Mouse (Mus musculus) midbrain, embryonic 16.5 days (tissue): ENCODE results near the gene Idi1. TPM values are rescaled to one million over a fixed set of nuclear protein-coding genes. Genes with fewer than 3 reads are reported as not detected.
"Not testable (repeated sequence)": the region's sequence is repeated elsewhere in the genome, so short reads cannot be mapped to it uniquely, and the experiment has no call there.

ENCODE experiments used
- ATAC-seq: fragments of 200-750 bp; cut with Nextera tagmentation; 2 replicates; pipeline ENCODE4 v1.8.0; 2017; ENCODE audit warnings: moderate TSS enrichment
- H3K27ac ChIP-seq: fragments of 300-500 bp; sonication (generic); 2 replicates; pipeline ENCODE4 v1.5.1; 2014; ENCODE audit warnings: mild to moderate bottlenecking, low read length, mixed read lengths
- H3K27me3 ChIP-seq: fragments of 300-500 bp; sonication (generic); 2 replicates; pipeline ENCODE4 v1.6.1; 2014; ENCODE audit warnings: low read depth, low read length, mixed read lengths; ENCODE audit not compliant: control insufficient read depth, insufficient read depth
- H3K36me3 ChIP-seq: fragments of 300-500 bp; sonication (generic); 2 replicates; pipeline ENCODE4 v1.6.1; 2014; ENCODE audit warnings: mild to moderate bottlenecking, low read length, moderate library complexity, mixed read lengths; ENCODE audit not compliant: control insufficient read depth, insufficient read depth
- H3K4me1 ChIP-seq: fragments of 300-500 bp; sonication (generic); 2 replicates; pipeline ENCODE4 v1.6.1; 2014; ENCODE audit warnings: mild to moderate bottlenecking, low read length, mixed read lengths; ENCODE audit not compliant: control insufficient read depth, insufficient read depth
- H3K4me2 ChIP-seq: fragments of 300-500 bp; sonication (generic); 2 replicates; pipeline ENCODE4 v1.6.1; 2014; ENCODE audit warnings: mild to moderate bottlenecking, low read length, mixed read lengths
- H3K4me3 ChIP-seq: fragments of 300-500 bp; sonication (generic); 2 replicates; pipeline ENCODE4 v1.5.1; 2014; ENCODE audit warnings: low read depth, mild to moderate bottlenecking, low read length, moderate library complexity, mixed read lengths
- H3K9ac ChIP-seq: fragments of 300-500 bp; sonication (generic); 2 replicates; pipeline ENCODE4 v1.6.1; 2014; ENCODE audit warnings: low read depth, low read length, mixed read lengths
- H3K9me3 ChIP-seq: fragments of 300-500 bp; sonication (generic); replicated peaks from 2 replicates; pipeline ENCODE4 v1.6.1; 2014; ENCODE audit warnings: mild to moderate bottlenecking, low read length, mixed read lengths; ENCODE audit not compliant: control insufficient read depth, poor library complexity, severe bottlenecking
- WGBS: fragments of 180-500 bp; shearing (Covaris S2); extraction: QIAGEN DNeasy Blood & Tissue Kit; methylation state at CpG from one replicate; pipeline ENCODE4 v1.1.7; 2014; 5-methylcytosine and 5-hydroxymethylcytosine counted together
- microRNA-seq: library from miRNA; unstranded; fragments of <30 nt; microRNA quantifications from one replicate; pipeline ENCODE4, GENCODE M21; 2017
- polyA plus RNA-seq: library from polyadenylated mRNA; unstranded; fragments of >200 nt; fragmentation: Nextera tagmentation; extraction: Ambion mirVana; gene quantifications from 2 replicates; pipeline ENCODE4 v1.2.1, GENCODE M21; 2015

Idi1 gene
- polyA plus RNA-seq, 1 experiment from 2014 or later: 120 TPM

- H3K9ac ChIP-seq, ATAC-seq, H3K36me3 ChIP-seq, H3K4me1 ChIP-seq, H3K27ac ChIP-seq, H3K4me2 ChIP-seq, H3K4me3 ChIP-seq, H3K27me3 ChIP-seq, H3K9me3 ChIP-seq: not testable (repeated sequence)
- 77% methylated on average over 6 of the region's 6 CpGs for WGBS
Measured at GRCm38 (mm10) chr13:8937611-8938140, 52.4 kb downstream of the Idi1 start.

GRCm38 (mm10) chr13:8941110-8941509, 55.8 kb downstream of the Idi1 start:
- not testable (repeated sequence) for H3K36me3 ChIP-seq, H3K4me2 ChIP-seq, H3K27me3 ChIP-seq, H3K9ac ChIP-seq, H3K4me3 ChIP-seq, ATAC-seq, H3K9me3 ChIP-seq, H3K27ac ChIP-seq, H3K4me1 ChIP-seq
- WGBS: 87% methylated on average over 4 of the region's 4 CpGs

GRCm38 (mm10) chr13:8941701-8942100, 56.4 kb downstream of the Idi1 start:
- H3K9ac ChIP-seq, H3K27ac ChIP-seq, H3K36me3 ChIP-seq, H3K4me2 ChIP-seq, H3K9me3 ChIP-seq, ATAC-seq, H3K4me1 ChIP-seq, H3K27me3 ChIP-seq, H3K4me3 ChIP-seq: not testable (repeated sequence)
- WGBS: 50% methylated on average over 1 of the region's 5 CpGs

Small RNAs within 50 kb of the gene (microRNA-seq; reads per million reads assigned to microRNA genes)
- not detected for gene Gm22750

Other genes with a start within 250 kb of the Idi1 start
- gene Wdr37, start 13.6 kb upstream of the Idi1 start, polyA plus RNA-seq: 57.5 and 58.9 TPM in 2 replicates
- not detected in 2 replicates for gene Gm9745, start 62.7 kb downstream of the Idi1 start, polyA plus RNA-seq
- not detected in 2 replicates for gene Idi2, start 67.4 kb downstream of the Idi1 start, polyA plus RNA-seq
- 57.0 and 63.2 TPM in 2 replicates for gene Gtpbp4, start 110.6 kb downstream of the Idi1 start, polyA plus RNA-seq
- gene Larp4b, start 208.4 kb downstream of the Idi1 start, polyA plus RNA-seq: 41.6 and 42.6 TPM in 2 replicates